Mouse (Mus musculus) hindbrain, embryonic 16.5 days (tissue): ENCODE measurements around the gene Ly6g6c. TPM values are rescaled to one million over a fixed set of nuclear protein-coding genes. Genes with fewer than 3 reads are reported as not detected.

Source experiments
- ATAC-seq: fragments of 200-750 bp; cut with Nextera tagmentation; 2 replicates; pipeline ENCODE4 v1.8.0; 2017; ENCODE audit warnings: moderate TSS enrichment, moderate library complexity
- H3K27ac ChIP-seq: fragments of 300-500 bp; sonication (generic); 2 replicates; pipeline ENCODE4 v1.5.1; 2014; ENCODE audit warnings: low read depth, mild to moderate bottlenecking, control low read depth, low read length, moderate library complexity
- H3K27me3 ChIP-seq: fragments of 300-500 bp; sonication (generic); replicated peaks from 2 replicates; pipeline ENCODE4 v1.6.1; 2014; ENCODE audit warnings: low read length; ENCODE audit not compliant: control insufficient read depth, insufficient read depth
- H3K36me3 ChIP-seq: fragments of 300-500 bp; sonication (generic); 2 replicates; pipeline ENCODE4 v1.6.1; 2014; ENCODE audit warnings: mild to moderate bottlenecking, low read length, moderate library complexity, mixed read lengths; ENCODE audit not compliant: control insufficient read depth, insufficient read depth
- H3K4me1 ChIP-seq: fragments of 300-500 bp; sonication (generic); 2 replicates; pipeline ENCODE4 v1.6.1; 2014; ENCODE audit warnings: low read depth, low read length; ENCODE audit not compliant: control insufficient read depth, insufficient read depth
- H3K4me2 ChIP-seq: fragments of 300-500 bp; sonication (generic); 2 replicates; pipeline ENCODE4 v1.6.1; 2014; ENCODE audit warnings: mild to moderate bottlenecking, low read length, control low read depth, moderate library complexity
- H3K4me3 ChIP-seq: fragments of 300-500 bp; sonication (generic); 2 replicates; pipeline ENCODE4 v1.5.1; 2014; ENCODE audit warnings: mild to moderate bottlenecking, low read length, control low read depth, moderate library complexity
- H3K9ac ChIP-seq: fragments of 300-500 bp; sonication (generic); 2 replicates; pipeline ENCODE4 v1.6.1; 2014; ENCODE audit warnings: low read depth, mild to moderate bottlenecking, control low read depth, low read length, moderate library complexity
- H3K9me3 ChIP-seq: fragments of 300-500 bp; sonication (generic); 2 replicates; pipeline ENCODE4 v1.6.1; 2014; ENCODE audit warnings: mild to moderate bottlenecking, low read length, moderate library complexity; ENCODE audit not compliant: control insufficient read depth
- WGBS: fragments of 180-500 bp; shearing (Covaris S2); extraction: QIAGEN DNeasy Blood & Tissue Kit; methylation state at CpG from one replicate; pipeline ENCODE4 v1.1.7; 2014; 5-methylcytosine and 5-hydroxymethylcytosine counted together
- polyA plus RNA-seq: library from polyadenylated mRNA; unstranded; fragments of >200 nt; fragmentation: Nextera tagmentation; extraction: Ambion mirVana; gene quantifications from 2 replicates; pipeline ENCODE4 v1.2.1, GENCODE M21; 2015

The Ly6g6c gene
- polyA plus RNA-seq, 1 experiment from 2014 or later = not detected

GRCm38 (mm10) chr17:35076507-35077176 lies 11.5 kb downstream of the Ly6g6c start, which contains the start of gene Ly6g6e:
Gene Ly6g6e (plus strand): TSS chr17:35076902.
- no peak within 1 kb of the TSS for H3K27ac ChIP-seq
- H3K9ac ChIP-seq = peak within 1 kb of the TSS; percentile 1; the same call in 1 of the 2 replicates
- WGBS = 36% methylated on average over 10 of the region's 10 CpGs

GRCm38 (mm10) chr17:35077285-35077684 lies 12.1 kb downstream of the Ly6g6c start:
- no peaks in the 10 kb centered on the region for H3K36me3 ChIP-seq
- no peaks in the 10 kb centered on the region for H3K9me3 ChIP-seq
- no peak overlapping the region for H3K4me3 ChIP-seq
- no peaks in the 10 kb centered on the region; the same call in 1 of the 2 replicates for H3K4me1 ChIP-seq
- H3K27ac ChIP-seq = no peak overlapping the region
- peak overlapping the region; percentile 32 for H3K4me2 ChIP-seq
- no peaks in the 10 kb centered on the region for H3K27me3 ChIP-seq
- 47% methylated on average over 2 of the region's 2 CpGs for WGBS
- ATAC-seq = no peak
- H3K9ac ChIP-seq = no peak overlapping the region; the same call in 1 of the 2 replicates

More at GRCm38 (mm10) chr17:35076507-35077176, 11.5 kb downstream of the Ly6g6c start, which contains the start of gene Ly6g6e:
- no peaks in the 10 kb centered on the region for H3K9me3 ChIP-seq
- H3K27me3 ChIP-seq = no peaks in the 10 kb centered on the region
- H3K36me3 ChIP-seq = no peaks in the 10 kb centered on the region
- peak within 1 kb of the TSS; percentile 32 for H3K4me2 ChIP-seq
- no peak for ATAC-seq
- H3K4me1 ChIP-seq = no peaks in the 10 kb centered on the region; the same call in 1 of the 2 replicates
- H3K4me3 ChIP-seq = no peak within 1 kb of the TSS; the same call in 1 of the 2 replicates

- Histone ChIP-seq H3K4me2 (peak within 1 kb of the TSS; percentile 32), H3K4me3 (no peak within 1 kb of the TSS; the same call in 1 of the 2 replicates), H3K27me3 (no peaks in the 10 kb centered on the region), H3K9me3 (no peaks in the 10 kb centered on the region), H3K9ac (peak within 1 kb of the TSS; percentile 1; the same call in 1 of the 2 replicates), H3K36me3 (no peaks in the 10 kb centered on the region), H3K27ac (no peak within 1 kb of the TSS), H3K4me1 (no peaks in the 10 kb centered on the region; the same call in 1 of the 2 replicates)
- peak; percentile 69; the same call in 1 of the 2 replicates for ATAC-seq
- 9% methylated on average over 14 of the region's 14 CpGs for WGBS
Observed at GRCm38 (mm10) chr17:35077786-35078233, 12.6 kb downstream of the Ly6g6c start, which contains the start of gene Ly6g6d. Gene Ly6g6d (minus strand): TSS chr17:35078065.

- H3K4me3 ChIP-seq = no peak overlapping the region
- ATAC-seq = no peak
- H3K9ac ChIP-seq = no peak overlapping the region
- H3K4me1 ChIP-seq = no peaks in the 10 kb centered on the region; the same call in 1 of the 2 replicates
- WGBS = 72% methylated on average over 9 of the region's 9 CpGs
- H3K36me3 ChIP-seq = no peaks in the 10 kb centered on the region
- H3K27ac ChIP-seq = no peak overlapping the region
- H3K27me3 ChIP-seq = 0 out of 2 replicates have a peak, but pooled peaks cover 2% of the 10 kb centered on the region
- H3K4me2 ChIP-seq = no peak overlapping the region
- H3K9me3 ChIP-seq = no peaks in the 10 kb centered on the region
Observed at GRCm38 (mm10) chr17:35079778-35080177, 14.6 kb downstream of the Ly6g6c start.

- Histone ChIP-seq H3K27me3 (0 out of 2 replicates have a peak, but pooled peaks cover 2% of the 10 kb centered on the region), H3K9ac (no peak overlapping the region), H3K4me1 (no peaks in the 10 kb centered on the region; the same call in 1 of the 2 replicates), H3K4me2 (no peak overlapping the region), H3K27ac (no peak overlapping the region), H3K4me3 (no peak overlapping the region), H3K9me3 (no peaks in the 10 kb centered on the region), H3K36me3 (no peaks in the 10 kb centered on the region)
- no peak for ATAC-seq
- 65% methylated on average over 6 of the region's 6 CpGs for WGBS
Observed at GRCm38 (mm10) chr17:35080248-35080647, 15.1 kb downstream of the Ly6g6c start.

GRCm38 (mm10) chr17:35080710-35081109 lies 15.5 kb downstream of the Ly6g6c start:
- ATAC-seq = no peak
- H3K36me3 ChIP-seq = no peaks in the 10 kb centered on the region
- 0 out of 2 replicates have a peak, but pooled peaks cover 2% of the 10 kb centered on the region for H3K27me3 ChIP-seq
- H3K4me3 ChIP-seq = no peak overlapping the region
- H3K9me3 ChIP-seq = no peaks in the 10 kb centered on the region
- WGBS = 68% methylated on average over 4 of the region's 4 CpGs
- H3K4me2 ChIP-seq = no peak overlapping the region
- no peak overlapping the region for H3K27ac ChIP-seq
- H3K9ac ChIP-seq = no peak overlapping the region
- no peaks in the 10 kb centered on the region; the same call in 1 of the 2 replicates for H3K4me1 ChIP-seq

GRCm38 (mm10) chr17:35082841-35083576 lies 17.8 kb downstream of the Ly6g6c start:
- WGBS = 87% methylated on average over 16 of the region's 16 CpGs
- Histone ChIP-seq H3K27me3 (0 out of 2 replicates have a peak, but pooled peaks cover 2% of the 10 kb centered on the region), H3K4me1 (no peaks in the 10 kb centered on the region), H3K9ac (no peak overlapping the region), H3K36me3 (no peaks in the 10 kb centered on the region), H3K27ac (no peak overlapping the region), H3K9me3 (no peaks in the 10 kb centered on the region), H3K4me3 (no peak overlapping the region), H3K4me2 (no peak overlapping the region)
- no peak for ATAC-seq

- WGBS = 89% methylated on average over 3 of the region's 3 CpGs
- Histone ChIP-seq H3K4me1 (no peaks in the 10 kb centered on the region), H3K4me2 (no peak overlapping the region), H3K36me3 (no peaks in the 10 kb centered on the region), H3K4me3 (no peak overlapping the region), H3K27ac (no peak overlapping the region), H3K27me3 (0 out of 2 replicates have a peak, but pooled peaks cover 2% of the 10 kb centered on the region), H3K9me3 (no peaks in the 10 kb centered on the region), H3K9ac (no peak overlapping the region)
- no peak for ATAC-seq
Observed at GRCm38 (mm10) chr17:35083929-35084497, 18.8 kb downstream of the Ly6g6c start.
